Mouse (Mus musculus): ENCODE results near the gene Ctnnd2.

DNA sequence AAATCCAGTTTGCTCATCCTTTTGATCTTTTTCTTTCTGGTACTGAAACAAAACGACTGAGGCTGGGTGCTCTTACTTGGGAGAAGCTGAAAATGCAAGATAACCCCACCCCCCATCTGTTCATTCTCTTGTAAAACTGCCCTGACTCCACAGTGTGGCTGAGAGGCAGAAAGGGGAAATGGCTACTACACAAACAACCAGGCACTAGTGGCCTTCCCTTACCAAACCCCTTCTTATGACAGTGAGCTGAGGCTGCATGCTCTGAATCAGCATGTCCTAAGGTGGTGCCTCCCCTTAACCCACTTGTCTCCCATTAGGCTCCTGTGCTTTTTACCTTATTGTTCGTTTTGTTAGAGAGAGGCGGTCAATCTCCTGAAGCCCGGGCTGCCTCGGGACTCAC lies 851.4 kb downstream of the Ctnnd2 start:
- no peak for TF ChIP-seq POLR2A (IDR thresholded peaks at IDR 0.05; ENCODE audit: extremely low read depth, insufficient read depth, low read length)
- no peak for TF ChIP-seq CTCF (IDR thresholded peaks at IDR 0.05; ENCODE audit: low read depth, low read length)
